Mouse (Mus musculus) liver, postnatal 0 days (tissue): ENCODE measurements around the gene Meaf6.

Source experiments
- CTCF ChIP-seq: sonication (generic); IDR thresholded peaks from 2 replicates; pipeline ENCODE4 v1.5.1; 2016; ENCODE audit warnings: antibody characterized with exemption, low read depth
- EP300 ChIP-seq: IDR thresholded peaks from 2 replicates; pipeline ENCODE4 v1.6.1; 2016; ENCODE audit warnings: antibody characterized with exemption, low read depth, mild to moderate bottlenecking

DNA sequence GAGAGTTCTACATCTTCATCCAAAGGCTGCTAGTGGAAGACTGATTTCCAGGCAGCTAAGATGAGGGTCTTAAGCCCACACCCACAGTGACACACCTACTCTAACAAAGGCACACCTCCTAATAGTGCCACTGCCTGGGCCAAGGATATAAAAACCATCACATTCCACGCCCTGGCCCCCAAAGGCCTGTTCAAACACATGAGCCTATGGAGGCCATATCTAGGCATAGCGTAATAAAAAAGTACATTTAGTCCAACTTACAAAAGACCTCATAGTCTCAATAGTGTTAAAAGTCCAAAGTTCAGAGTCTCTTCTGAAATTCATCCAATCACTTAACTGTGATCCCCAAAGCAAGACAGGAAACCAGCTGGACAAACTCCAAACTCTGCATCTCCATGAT is 6.2 kb upstream of the Meaf6 start:
- TF ChIP-seq CTCF (no peak), EP300 (no peak)
